Mouse (Mus musculus): Measurements from ENCODE around the gene Dalrd3.

DNA sequence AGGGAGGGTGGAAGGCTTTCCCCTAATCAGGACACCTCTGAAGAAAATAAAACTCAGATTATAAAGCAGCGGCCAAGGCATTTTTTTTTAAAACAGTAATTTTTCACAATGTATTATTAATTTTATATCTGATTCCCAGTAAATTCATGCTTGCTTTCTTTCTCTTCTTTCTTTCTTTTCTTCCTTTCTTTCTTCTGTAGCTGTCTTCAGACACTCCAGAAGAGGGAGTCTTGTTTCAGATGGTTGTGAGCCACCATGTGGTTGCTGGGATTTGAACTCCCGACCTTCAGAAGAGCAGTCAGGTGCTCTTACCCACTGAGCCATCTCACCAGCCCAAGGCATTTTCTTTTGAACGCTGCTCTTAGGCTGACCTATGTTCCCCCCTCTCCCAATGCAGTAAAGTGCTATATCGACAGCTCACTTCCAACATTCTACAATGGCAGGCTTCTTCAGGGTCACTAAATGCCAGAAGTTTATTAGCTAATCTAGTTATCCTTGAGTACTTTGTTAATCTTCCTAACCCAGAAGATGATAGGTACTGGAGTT, 29.4 kb downstream of the Dalrd3 start:
- TF ChIP-seq CTCF (IDR thresholded peaks at IDR 0.05; ENCODE audit: insufficient read depth, low read length): no peak
- no peak for TF ChIP-seq POLR2A (IDR thresholded peaks at IDR 0.05; ENCODE audit: borderline replicate concordance, extremely low read depth, low read depth, low read length)

All from lung, adult 2 months (tissue).